Mouse (Mus musculus) neural tube, embryonic 13.5 days (tissue): ENCODE results near the gene Sdr9c7. TPM values are rescaled to one million over a fixed set of nuclear protein-coding genes. Genes with fewer than 3 reads are reported as not detected.
"Not testable (repeated sequence)": the region's sequence is repeated elsewhere in the genome, so short reads cannot be mapped to it uniquely, and the experiment has no call there.

Experiments used
- ATAC-seq: fragments of 200-750 bp; cut with Nextera tagmentation; 2 replicates; pipeline ENCODE4 v1.8.0; 2017; ENCODE audit warnings: low read depth, mild to moderate bottlenecking, moderate TSS enrichment, moderate library complexity
- H3K27ac ChIP-seq: fragments of 300-500 bp; sonication (generic); replicated peaks from 2 replicates; pipeline ENCODE4 v1.5.1; 2015; ENCODE audit warnings: moderate library complexity, mild to moderate bottlenecking, inconsistent platforms
- H3K27me3 ChIP-seq: fragments of 300-500 bp; sonication (generic); 2 replicates; pipeline ENCODE4 v1.6.1; 2015; ENCODE audit warnings: mild to moderate bottlenecking, inconsistent platforms
- H3K36me3 ChIP-seq: fragments of 300-500 bp; sonication (generic); 2 replicates; pipeline ENCODE4 v1.6.1; 2015; ENCODE audit warnings: mild to moderate bottlenecking, inconsistent platforms
- H3K4me1 ChIP-seq: fragments of 300-500 bp; sonication (generic); replicated peaks from 2 replicates; pipeline ENCODE4 v1.6.1; 2015; ENCODE audit warnings: inconsistent platforms
- H3K4me2 ChIP-seq: fragments of 300-500 bp; sonication (generic); 2 replicates; pipeline ENCODE4 v1.6.1; 2015; ENCODE audit warnings: inconsistent platforms, mild to moderate bottlenecking, moderate library complexity
- H3K4me3 ChIP-seq: fragments of 300-500 bp; sonication (generic); 2 replicates; pipeline ENCODE4 v1.5.1; 2015; ENCODE audit warnings: mild to moderate bottlenecking, inconsistent platforms
- H3K9ac ChIP-seq: fragments of 300-500 bp; sonication (generic); 2 replicates; pipeline ENCODE4 v1.6.1; 2015; ENCODE audit warnings: moderate library complexity, mild to moderate bottlenecking, inconsistent platforms
- H3K9me3 ChIP-seq: fragments of 300-500 bp; sonication (generic); 2 replicates; pipeline ENCODE4 v1.6.1; 2016; ENCODE audit warnings: inconsistent platforms
- WGBS: fragments of 180-500 bp; shearing (Covaris S2); methylation state at CpG from one replicate; pipeline ENCODE4 v1.1.7; 2015; 5-methylcytosine and 5-hydroxymethylcytosine counted together
- polyA plus RNA-seq: library from polyadenylated mRNA; unstranded; fragments of >200 nt; fragmentation: Nextera tagmentation; extraction: Ambion mirVana; gene quantifications from 2 replicates; pipeline ENCODE4 v1.2.1, GENCODE M21; 2015

The Sdr9c7 gene
- polyA plus RNA-seq, 1 experiment from 2014 or later: not detected

GRCm38 (mm10) chr10:127917183-127917582 lies 18.9 kb downstream of the Sdr9c7 start:
- H3K9ac ChIP-seq, H3K4me3 ChIP-seq, H3K36me3 ChIP-seq, H3K9me3 ChIP-seq, H3K27me3 ChIP-seq, H3K4me2 ChIP-seq, ATAC-seq, H3K4me1 ChIP-seq, H3K27ac ChIP-seq: not testable (repeated sequence)
- WGBS: 92% methylated on average over 3 of the region's 3 CpGs

- Histone ChIP-seq H3K9ac (no peak overlapping the region), H3K36me3 (no peaks in the 10 kb centered on the region), H3K4me3 (no peak overlapping the region), H3K27ac (no peak overlapping the region), H3K4me1 (no peaks in the 10 kb centered on the region), H3K4me2 (no peak overlapping the region), H3K27me3 (no peaks in the 10 kb centered on the region), H3K9me3 (no peaks in the 10 kb centered on the region)
- WGBS: 96% methylated on average over 5 of the region's 5 CpGs
- ATAC-seq: no peak
These were observed 19.3 kb downstream of the Sdr9c7 start for GRCm38 (mm10) chr10:127917651-127918050.

GRCm38 (mm10) chr10:127922241-127922640 lies 23.9 kb downstream of the Sdr9c7 start:
- H3K9ac ChIP-seq: no peak overlapping the region
- H3K27me3 ChIP-seq: no peaks in the 10 kb centered on the region
- H3K9me3 ChIP-seq: no peaks in the 10 kb centered on the region
- H3K4me1 ChIP-seq: no peaks in the 10 kb centered on the region
- ATAC-seq: no peak
- no peak overlapping the region for H3K4me3 ChIP-seq
- no peaks in the 10 kb centered on the region for H3K36me3 ChIP-seq
- WGBS: 90% methylated on average over 1 of the region's 1 CpGs
- H3K27ac ChIP-seq: no peak overlapping the region
- no peak overlapping the region for H3K4me2 ChIP-seq

DNA sequence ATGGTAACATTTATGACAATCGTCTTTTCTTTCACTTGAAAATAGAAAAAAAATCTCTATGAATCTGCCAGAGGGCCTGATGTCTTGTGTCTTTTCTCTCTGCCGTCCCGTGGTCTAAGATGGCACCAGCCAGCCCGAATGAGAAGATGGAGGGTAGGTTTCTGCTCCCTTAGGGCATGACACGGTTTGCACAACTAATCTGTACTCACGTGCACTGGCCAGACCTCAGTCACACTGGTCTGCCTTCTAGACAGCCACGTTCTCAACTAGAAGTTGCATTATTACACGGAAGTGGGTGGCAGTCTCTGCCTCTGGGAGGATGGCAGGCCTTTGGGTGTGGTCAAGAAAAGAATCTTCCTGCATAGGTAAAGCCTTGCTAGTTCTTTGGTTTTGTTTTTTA lies 24.7 kb downstream of the Sdr9c7 start:
- Histone ChIP-seq H3K4me1 (no peaks in the 10 kb centered on the region), H3K9me3 (no peaks in the 10 kb centered on the region), H3K4me2 (no peak overlapping the region), H3K27me3 (no peaks in the 10 kb centered on the region), H3K27ac (no peak overlapping the region), H3K4me3 (no peak overlapping the region), H3K9ac (no peak overlapping the region), H3K36me3 (no peaks in the 10 kb centered on the region)
- WGBS: 85% methylated on average over 8 of the region's 8 CpGs
- ATAC-seq: no peak

DNA sequence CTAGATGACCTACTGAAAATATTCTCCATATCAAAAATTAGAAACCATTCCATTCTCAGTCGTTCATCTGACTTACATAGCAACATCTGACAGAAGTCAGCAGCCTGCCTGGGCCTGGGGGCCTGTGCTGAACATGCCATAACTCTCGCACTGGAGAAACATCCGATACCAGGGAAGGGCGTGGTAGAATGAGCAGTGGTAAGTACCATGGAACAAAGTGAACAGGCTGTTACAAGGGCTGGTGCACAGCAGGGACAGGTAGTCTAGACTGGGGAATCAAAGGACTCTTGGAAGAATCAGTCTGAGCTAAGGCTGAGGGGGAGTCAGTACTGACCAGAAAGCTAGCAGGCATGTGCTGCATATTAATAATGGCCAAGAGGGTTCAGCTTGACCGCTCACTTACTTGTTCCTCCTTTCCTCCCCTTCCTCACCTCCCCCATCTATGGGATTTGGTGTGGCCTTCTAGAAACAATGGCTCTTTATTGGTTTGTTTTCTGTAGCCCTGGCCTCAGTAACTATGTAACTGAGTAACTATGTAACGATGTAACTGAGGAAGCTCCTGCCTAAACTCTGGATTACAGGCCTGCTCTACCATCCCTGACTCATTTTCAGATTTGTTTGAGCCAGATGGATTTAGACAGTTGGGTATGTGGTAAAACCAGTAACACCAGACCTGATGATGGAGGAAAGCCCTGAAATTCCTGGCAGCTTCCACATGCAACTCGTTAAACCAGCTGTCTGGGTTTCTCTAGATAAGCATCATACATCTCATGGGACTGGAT lies 26.5 kb downstream of the Sdr9c7 start:
- Histone ChIP-seq H3K9ac (no peak overlapping the region), H3K36me3 (no peaks in the 10 kb centered on the region), H3K4me3 (no peak overlapping the region), H3K4me1 (no peaks in the 10 kb centered on the region), H3K27ac (no peak overlapping the region), H3K4me2 (no peak overlapping the region), H3K9me3 (no peaks in the 10 kb centered on the region; the same call in 1 of the 2 replicates), H3K27me3 (no peaks in the 10 kb centered on the region)
- 64% methylated on average over 7 of the region's 7 CpGs for WGBS
- no peak for ATAC-seq

DNA sequence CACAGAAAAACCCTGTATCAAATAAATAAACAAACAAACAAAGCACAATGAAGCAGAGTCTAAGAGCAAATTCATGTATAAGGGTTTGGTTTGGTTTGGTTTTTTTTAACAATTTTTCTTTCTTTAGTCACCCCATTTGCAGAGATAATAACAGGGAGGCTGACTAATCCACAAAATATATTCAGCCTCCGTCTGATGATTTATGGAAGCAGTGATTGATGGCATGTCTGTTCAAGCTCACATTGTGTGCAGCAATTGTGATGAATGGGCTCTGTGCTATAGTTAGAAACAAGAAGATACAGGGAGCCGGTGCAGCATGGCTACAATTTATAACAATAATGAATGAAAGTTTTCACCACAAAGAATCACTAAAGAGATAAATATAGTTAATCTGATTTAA lies 29.4 kb downstream of the Sdr9c7 start:
- H3K9ac ChIP-seq: no peak overlapping the region
- no peaks in the 10 kb centered on the region for H3K27me3 ChIP-seq
- no peaks in the 10 kb centered on the region for H3K36me3 ChIP-seq
- no peaks in the 10 kb centered on the region; the same call in 1 of the 2 replicates for H3K9me3 ChIP-seq
- no peaks in the 10 kb centered on the region for H3K4me1 ChIP-seq
- no peak overlapping the region for H3K4me2 ChIP-seq
- no peak overlapping the region for H3K27ac ChIP-seq
- no peak for ATAC-seq
- no peak overlapping the region for H3K4me3 ChIP-seq
- WGBS: 58% methylated on average over 2 of the region's 2 CpGs

GRCm38 (mm10) chr10:127932290-127932926 lies 34.1 kb downstream of the Sdr9c7 start:
- no peaks in the 10 kb centered on the region for H3K36me3 ChIP-seq
- ATAC-seq: no peak
- H3K4me1 ChIP-seq: no peaks in the 10 kb centered on the region
- H3K4me2 ChIP-seq: no peak overlapping the region
- no peak overlapping the region for H3K4me3 ChIP-seq
- H3K9ac ChIP-seq: no peak overlapping the region
- WGBS: 69% methylated on average over 8 of the region's 8 CpGs
- no peak overlapping the region for H3K27ac ChIP-seq
- H3K27me3 ChIP-seq: no peaks in the 10 kb centered on the region
- no peaks in the 10 kb centered on the region; the same call in 1 of the 2 replicates for H3K9me3 ChIP-seq

DNA sequence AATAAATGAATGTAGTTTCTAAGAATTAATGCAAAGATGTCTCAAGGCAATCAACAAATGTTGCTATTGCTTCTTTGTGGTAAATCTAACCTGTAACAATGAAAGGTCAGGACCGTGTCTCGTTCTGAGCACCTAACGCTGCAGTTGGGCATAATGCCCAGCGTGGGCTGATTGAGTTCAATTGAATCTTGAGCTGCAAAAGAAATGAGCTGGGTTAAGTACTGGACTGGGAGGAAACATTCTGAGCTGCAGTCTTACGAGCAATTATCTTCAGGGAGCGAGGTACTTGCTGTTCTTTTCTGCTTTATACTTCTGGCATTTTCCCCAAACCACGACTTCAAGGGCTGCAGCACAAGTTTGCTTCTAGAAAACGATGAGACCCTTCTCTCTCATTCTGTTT lies 38.0 kb downstream of the Sdr9c7 start:
- H3K27me3 ChIP-seq: no peaks in the 10 kb centered on the region
- WGBS: 79% methylated on average over 8 of the region's 8 CpGs
- no peak for ATAC-seq
- no peak overlapping the region for H3K4me2 ChIP-seq
- H3K4me1 ChIP-seq: no peaks in the 10 kb centered on the region
- no peak overlapping the region for H3K9ac ChIP-seq
- H3K27ac ChIP-seq: no peak overlapping the region
- no peaks in the 10 kb centered on the region for H3K36me3 ChIP-seq
- no peaks in the 10 kb centered on the region for H3K9me3 ChIP-seq
- no peak overlapping the region for H3K4me3 ChIP-seq

- no peak overlapping the region for H3K27ac ChIP-seq
- WGBS: 88% methylated on average over 19 of the region's 19 CpGs
These were observed 38.6 kb downstream of the Sdr9c7 start for GRCm38 (mm10) chr10:127936747-127937409.

DNA sequence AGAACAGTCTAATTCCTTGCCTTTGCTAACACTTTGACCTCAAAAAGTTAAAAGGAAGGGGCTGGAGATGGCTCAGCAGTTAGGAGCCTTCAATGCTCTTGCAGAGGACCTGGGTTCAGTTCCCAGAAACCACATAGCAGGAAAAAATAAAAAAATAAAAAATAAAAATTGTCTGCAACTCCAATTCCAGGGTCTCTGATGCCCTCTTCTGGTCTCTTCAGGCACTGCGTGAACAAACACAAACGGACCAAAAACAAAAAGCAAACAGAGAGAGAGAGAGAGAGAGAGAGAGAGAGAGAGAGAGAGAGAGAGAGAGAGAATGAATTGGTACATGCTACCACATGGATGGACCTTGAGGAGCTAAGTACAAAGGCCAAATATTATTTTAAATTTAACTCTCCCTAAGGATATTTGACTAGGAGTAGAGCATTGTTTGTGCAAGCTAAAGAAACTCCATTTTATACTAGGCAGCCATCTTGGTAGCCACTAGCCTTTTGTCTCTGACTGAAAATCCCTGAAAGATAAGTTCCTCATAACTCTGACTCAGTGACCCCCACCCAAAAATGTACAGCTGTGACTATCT lies 39.2 kb downstream of the Sdr9c7 start:
- no peak overlapping the region for H3K9ac ChIP-seq
- H3K4me2 ChIP-seq: no peak overlapping the region
- H3K9me3 ChIP-seq: no peaks in the 10 kb centered on the region
- no peaks in the 10 kb centered on the region for H3K4me1 ChIP-seq
- no peaks in the 10 kb centered on the region for H3K36me3 ChIP-seq
- no peak overlapping the region for H3K27ac ChIP-seq
- no peak for ATAC-seq
- H3K27me3 ChIP-seq: no peaks in the 10 kb centered on the region
- 2% methylated on average over 2 of the region's 2 CpGs for WGBS
- no peak overlapping the region for H3K4me3 ChIP-seq

More at GRCm38 (mm10) chr10:127936747-127937409, 38.6 kb downstream of the Sdr9c7 start:
- Histone ChIP-seq H3K36me3 (no peaks in the 10 kb centered on the region), H3K4me2 (no peak overlapping the region), H3K27me3 (no peaks in the 10 kb centered on the region), H3K4me1 (no peaks in the 10 kb centered on the region), H3K9ac (no peak overlapping the region), H3K4me3 (no peak overlapping the region), H3K9me3 (no peaks in the 10 kb centered on the region)
- no peak for ATAC-seq

- H3K9me3 ChIP-seq, H3K27me3 ChIP-seq, H3K9ac ChIP-seq, H3K4me3 ChIP-seq, H3K27ac ChIP-seq, H3K4me1 ChIP-seq, H3K36me3 ChIP-seq, ATAC-seq, H3K4me2 ChIP-seq: not testable (repeated sequence)
- 90% methylated on average over 10 of the region's 10 CpGs for WGBS
These were observed 41.3 kb downstream of the Sdr9c7 start for GRCm38 (mm10) chr10:127939667-127940066.

GRCm38 (mm10) chr10:127945432-127946064 lies 47.2 kb downstream of the Sdr9c7 start:
- no peaks in the 10 kb centered on the region for H3K9me3 ChIP-seq
- no peaks in the 10 kb centered on the region for H3K36me3 ChIP-seq
- no peaks in the 10 kb centered on the region for H3K4me1 ChIP-seq
- H3K4me3 ChIP-seq: no peak overlapping the region
- H3K27me3 ChIP-seq: no peaks in the 10 kb centered on the region
- no peak overlapping the region for H3K4me2 ChIP-seq
- WGBS: 28% methylated on average over 5 of the region's 5 CpGs
- H3K27ac ChIP-seq: no peak overlapping the region
- H3K9ac ChIP-seq: no peak overlapping the region
- ATAC-seq: peak; percentile 56; the same call in 1 of the 2 replicates
